Mouse (Mus musculus) testis, adult 2 months (tissue): ENCODE measurements around the gene C8g.

Source experiments
- CTCF ChIP-seq: fragments of 200-500 bp; IDR thresholded peaks from 2 replicates; pipeline ENCODE4 v1.5.1; 2012; ENCODE audit warnings: low read depth, mild to moderate bottlenecking, inconsistent platforms, low read length, moderate library complexity; ENCODE audit not compliant: control insufficient read depth, insufficient read depth, insufficient replicate concordance
- POLR2A ChIP-seq: fragments of 200-500 bp; IDR thresholded peaks from 2 replicates; pipeline ENCODE4 v1.6.1; 2012; ENCODE audit warnings: low read depth, mild to moderate bottlenecking, inconsistent platforms, low read length, moderate library complexity; ENCODE audit not compliant: control insufficient read depth

- TF ChIP-seq POLR2A (no peak), CTCF (no peak)
These were observed 8.5 kb downstream of the C8g start for GRCm38 (mm10) chr2:25492988-25493387.
